Mouse (Mus musculus) cerebellum, postnatal 10 days (tissue): ENCODE measurements around the gene Disp2.
A peak's percentile ranks its signal among the peaks of the same experiment; 100 is the strongest.

ENCODE experiments used
- DNase-seq, 2 experiments: peaks; one replicate each; pipeline ENCODE4 v3.0.0; 2021; ENCODE audit warnings: mixed read lengths in 2 of 2

Disp2 gene

GRCm38 (mm10) chr2:118790551-118791525 lies 11.3 kb downstream of the Disp2 start:
- peak; percentile 93 to 95 for DNase-seq

- DNase-seq = peak; percentile 76 to 79
These were observed 12.2 kb downstream of the Disp2 start for GRCm38 (mm10) chr2:118791591-118792258.

- DNase-seq = peak in 1 of 2 experiments; percentile 17
These were observed 12.7 kb downstream of the Disp2 start for GRCm38 (mm10) chr2:118792259-118792613.

- no peak for DNase-seq
These were observed 14.1 kb downstream of the Disp2 start for GRCm38 (mm10) chr2:118793636-118794035.

GRCm38 (mm10) chr2:118802542-118803118 lies 23.1 kb downstream of the Disp2 start:
- no peak for DNase-seq

- no peak for DNase-seq
These were observed 25.0 kb downstream of the Disp2 start for GRCm38 (mm10) chr2:118804474-118804873.

GRCm38 (mm10) chr2:118805137-118805536 lies 25.6 kb downstream of the Disp2 start:
- DNase-seq = no peak

GRCm38 (mm10) chr2:118805756-118806155 lies 26.2 kb downstream of the Disp2 start:
- DNase-seq = no peak

GRCm38 (mm10) chr2:118806860-118807259 lies 27.3 kb downstream of the Disp2 start:
- peak; percentile 83 to 87 for DNase-seq

- DNase-seq = no peak
These were observed 31.3 kb downstream of the Disp2 start for GRCm38 (mm10) chr2:118810861-118811260.

GRCm38 (mm10) chr2:118812724-118813123 lies 33.2 kb downstream of the Disp2 start:
- DNase-seq = no peak

- DNase-seq = peak; percentile 92 to 97
These were observed 34.7 kb downstream of the Disp2 start, which contains the start of gene Knstrn for GRCm38 (mm10) chr2:118813981-118814836. Gene Knstrn, plus strand, starts transcription at chr2:118814003.

- no peak for DNase-seq
These were observed 43.3 kb downstream of the Disp2 start for GRCm38 (mm10) chr2:118822800-118823199.

- DNase-seq = no peak
These were observed 44.9 kb downstream of the Disp2 start for GRCm38 (mm10) chr2:118824396-118824795.

GRCm38 (mm10) chr2:118829096-118829495 lies 49.6 kb downstream of the Disp2 start:
- no peak for DNase-seq

- no peak for DNase-seq
These were observed 54.5 kb downstream of the Disp2 start for GRCm38 (mm10) chr2:118834061-118834460.

- no peak for DNase-seq
These were observed 55.6 kb downstream of the Disp2 start for GRCm38 (mm10) chr2:118835115-118835514.

GRCm38 (mm10) chr2:118838330-118838729 lies 58.8 kb downstream of the Disp2 start:
- DNase-seq = no peak

- no peak for DNase-seq
These were observed 61.7 kb downstream of the Disp2 start for GRCm38 (mm10) chr2:118841186-118841585.

GRCm38 (mm10) chr2:118841774-118842173 lies 62.3 kb downstream of the Disp2 start:
- DNase-seq = no peak

GRCm38 (mm10) chr2:118844427-118844826 lies 64.9 kb downstream of the Disp2 start:
- DNase-seq = no peak

GRCm38 (mm10) chr2:118846246-118846645 lies 66.7 kb downstream of the Disp2 start:
- peak; percentile 88 to 92 for DNase-seq
